Mouse (Mus musculus) midbrain, embryonic 16.5 days (tissue): Measurements from ENCODE around the gene Smarca2. TPM values are rescaled to one million over a fixed set of nuclear protein-coding genes. Genes with fewer than 3 reads are reported as not detected.

ENCODE experiments used
- ATAC-seq: fragments of 200-750 bp; cut with Nextera tagmentation; 2 replicates; pipeline ENCODE4 v1.8.0; 2017; ENCODE audit warnings: moderate TSS enrichment
- H3K27ac ChIP-seq: fragments of 300-500 bp; sonication (generic); 2 replicates; pipeline ENCODE4 v1.5.1; 2014; ENCODE audit warnings: mild to moderate bottlenecking, low read length, mixed read lengths
- H3K27me3 ChIP-seq: fragments of 300-500 bp; sonication (generic); 2 replicates; pipeline ENCODE4 v1.6.1; 2014; ENCODE audit warnings: low read depth, low read length, mixed read lengths; ENCODE audit not compliant: control insufficient read depth, insufficient read depth
- H3K36me3 ChIP-seq: fragments of 300-500 bp; sonication (generic); 2 replicates; pipeline ENCODE4 v1.6.1; 2014; ENCODE audit warnings: mild to moderate bottlenecking, low read length, moderate library complexity, mixed read lengths; ENCODE audit not compliant: control insufficient read depth, insufficient read depth
- H3K4me1 ChIP-seq: fragments of 300-500 bp; sonication (generic); 2 replicates; pipeline ENCODE4 v1.6.1; 2014; ENCODE audit warnings: mild to moderate bottlenecking, low read length, mixed read lengths; ENCODE audit not compliant: control insufficient read depth, insufficient read depth
- H3K4me2 ChIP-seq: fragments of 300-500 bp; sonication (generic); 2 replicates; pipeline ENCODE4 v1.6.1; 2014; ENCODE audit warnings: mild to moderate bottlenecking, low read length, mixed read lengths
- H3K4me3 ChIP-seq: fragments of 300-500 bp; sonication (generic); 2 replicates; pipeline ENCODE4 v1.5.1; 2014; ENCODE audit warnings: low read depth, mild to moderate bottlenecking, low read length, moderate library complexity, mixed read lengths
- H3K9ac ChIP-seq: fragments of 300-500 bp; sonication (generic); 2 replicates; pipeline ENCODE4 v1.6.1; 2014; ENCODE audit warnings: low read depth, low read length, mixed read lengths
- H3K9me3 ChIP-seq: fragments of 300-500 bp; sonication (generic); replicated peaks from 2 replicates; pipeline ENCODE4 v1.6.1; 2014; ENCODE audit warnings: mild to moderate bottlenecking, low read length, mixed read lengths; ENCODE audit not compliant: control insufficient read depth, poor library complexity, severe bottlenecking
- WGBS: fragments of 180-500 bp; shearing (Covaris S2); extraction: QIAGEN DNeasy Blood & Tissue Kit; methylation state at CpG from one replicate; pipeline ENCODE4 v1.1.7; 2014; 5-methylcytosine and 5-hydroxymethylcytosine counted together
- polyA plus RNA-seq: library from polyadenylated mRNA; unstranded; fragments of >200 nt; fragmentation: Nextera tagmentation; extraction: Ambion mirVana; gene quantifications from 2 replicates; pipeline ENCODE4 v1.2.1, GENCODE M21; 2015

Gene Smarca2
- polyA plus RNA-seq, 1 experiment from 2014 or later: 178 TPM

DNA sequence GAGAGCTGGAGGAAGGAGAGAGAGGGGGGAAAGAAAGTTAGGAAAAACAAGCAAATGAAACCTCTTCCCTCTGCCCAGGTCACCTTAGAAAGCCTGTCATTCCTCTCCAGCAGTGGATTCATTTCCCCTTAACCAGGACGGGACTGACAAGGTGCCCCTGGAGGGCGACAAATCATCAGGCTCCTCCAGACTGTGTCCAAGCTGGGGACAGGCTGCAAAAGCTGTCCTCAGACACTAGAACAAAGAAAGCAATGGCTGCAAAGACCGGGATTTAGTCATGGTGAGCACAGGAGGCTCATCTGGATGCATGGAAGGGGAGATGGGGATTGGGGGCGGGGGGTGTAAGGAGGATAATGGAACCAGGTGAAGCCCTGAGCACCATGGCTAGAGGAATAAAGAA, 209.8 kb downstream of the Smarca2 start:
- no peak overlapping the region for H3K27ac ChIP-seq
- no peak overlapping the region for H3K4me2 ChIP-seq
- no peak overlapping the region for H3K9ac ChIP-seq
- no peaks in the 10 kb centered on the region for H3K9me3 ChIP-seq
- H3K27me3 ChIP-seq: no peaks in the 10 kb centered on the region
- H3K4me1 ChIP-seq: no peaks in the 10 kb centered on the region
- no peak overlapping the region for H3K4me3 ChIP-seq
- no peaks in the 10 kb centered on the region for H3K36me3 ChIP-seq
- WGBS: 24% methylated on average over 4 of the region's 4 CpGs
- ATAC-seq: no peak

DNA sequence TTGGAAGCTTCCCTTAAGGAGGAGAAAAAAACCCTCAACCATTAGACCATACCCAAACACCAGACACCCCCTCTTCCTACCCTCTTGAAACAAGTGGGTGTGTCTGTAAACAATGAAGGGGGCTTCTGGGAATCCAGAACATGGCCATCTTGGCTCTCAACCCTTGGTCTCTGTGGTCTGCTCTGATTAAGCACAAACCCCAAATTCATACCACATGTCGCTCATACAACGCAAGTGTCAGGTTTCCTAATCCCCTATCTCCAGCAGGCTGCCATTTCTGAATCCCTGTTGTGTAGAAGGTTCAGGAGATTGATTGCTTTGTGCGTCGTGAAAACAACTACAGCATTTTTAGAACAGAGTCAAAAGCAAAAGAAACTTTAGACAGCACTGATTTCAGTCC, 213.1 kb downstream of the Smarca2 start:
- 83% methylated on average over 4 of the region's 4 CpGs for WGBS
- no peak for ATAC-seq
- Histone ChIP-seq H3K4me3 (no peak overlapping the region), H3K4me2 (no peak overlapping the region), H3K36me3 (no peaks in the 10 kb centered on the region), H3K27ac (no peak overlapping the region), H3K27me3 (no peaks in the 10 kb centered on the region), H3K9ac (no peak overlapping the region), H3K9me3 (no peaks in the 10 kb centered on the region), H3K4me1 (no peaks in the 10 kb centered on the region)
